Mouse (Mus musculus) adrenal gland, adult (tissue): ENCODE measurements around the gene Ppm1b.

Experiments
- DNase-seq, 2 experiments: peaks; one replicate each; pipeline ENCODE4 v3.0.0; 2022 to 2023; ENCODE audit warnings: low spot score in 1 of 2; ENCODE audit not compliant: inconsistent age in 2 of 2

Gene Ppm1b

DNA sequence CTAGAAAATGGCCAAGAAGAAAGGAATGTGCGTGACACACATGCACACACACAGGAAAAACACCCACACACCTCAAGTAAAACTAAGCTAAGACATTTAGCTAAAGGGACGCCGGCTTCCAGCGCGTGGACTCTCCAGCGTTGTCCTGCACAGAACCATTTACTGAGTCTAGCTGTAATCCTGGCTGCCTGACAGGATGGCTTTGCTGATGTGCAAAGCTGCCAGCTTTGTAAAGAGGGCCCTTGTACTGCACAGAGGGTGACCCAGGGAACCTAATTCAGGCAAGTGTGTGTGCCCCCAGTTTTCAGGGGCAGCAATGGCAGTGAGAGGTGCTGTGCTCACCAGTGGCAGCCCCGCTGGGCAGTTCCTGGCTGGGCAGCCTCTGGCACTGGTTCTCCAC is 110.8 kb downstream of the Ppm1b start:
- DNase-seq, result no peak

DNA sequence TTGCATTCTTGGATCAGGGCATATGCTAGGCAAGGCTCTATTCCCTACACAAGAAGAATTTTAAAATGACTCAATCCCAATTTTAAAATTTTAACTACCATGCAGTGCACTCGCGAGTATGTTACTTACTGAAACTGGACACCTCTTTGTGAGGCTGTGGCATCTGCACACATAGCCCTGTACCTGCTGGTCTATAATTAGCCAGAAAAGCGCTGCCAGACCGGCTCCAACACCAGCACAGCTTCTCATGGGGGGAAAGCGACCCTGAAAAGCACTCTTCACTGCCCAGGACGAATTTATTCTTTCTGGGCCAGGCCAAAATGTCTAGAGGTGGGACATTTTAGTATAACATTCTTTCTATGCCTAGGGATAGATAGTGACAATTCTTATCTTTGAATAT is 114.1 kb downstream of the Ppm1b start:
- no peak for DNase-seq

DNA sequence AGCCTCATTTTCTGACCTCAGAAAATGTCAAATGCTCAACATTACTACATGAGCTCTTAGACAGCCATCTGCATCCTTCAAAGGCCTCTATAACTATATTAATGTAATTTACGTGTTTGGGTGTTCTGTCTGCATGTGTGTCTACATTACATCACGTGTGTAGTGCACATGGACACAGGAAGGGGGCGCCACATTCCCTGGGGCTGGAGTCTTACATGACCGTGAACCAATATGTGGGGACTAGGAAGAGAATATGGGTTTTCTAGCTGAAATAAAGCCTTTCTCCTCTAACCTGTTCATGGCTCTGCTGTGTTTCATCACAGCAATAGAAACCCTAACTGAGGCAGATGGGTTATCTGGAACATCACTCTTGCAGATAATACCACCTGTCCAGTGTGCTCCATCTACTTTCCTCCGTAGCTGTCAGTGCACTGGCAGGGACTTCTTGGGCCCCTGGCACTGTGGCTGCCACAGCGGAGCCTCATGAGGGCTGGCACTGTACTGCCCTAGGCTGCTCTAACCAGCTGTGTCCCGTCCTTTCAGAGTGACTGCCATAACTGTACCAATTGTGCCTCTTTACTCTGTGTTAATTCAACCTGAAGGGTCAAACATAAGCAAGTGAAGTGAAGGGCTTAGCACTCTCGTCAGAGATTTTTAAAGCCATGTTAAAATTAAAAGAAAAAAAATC is 114.7 kb downstream of the Ppm1b start:
- DNase-seq, result no peak

DNA sequence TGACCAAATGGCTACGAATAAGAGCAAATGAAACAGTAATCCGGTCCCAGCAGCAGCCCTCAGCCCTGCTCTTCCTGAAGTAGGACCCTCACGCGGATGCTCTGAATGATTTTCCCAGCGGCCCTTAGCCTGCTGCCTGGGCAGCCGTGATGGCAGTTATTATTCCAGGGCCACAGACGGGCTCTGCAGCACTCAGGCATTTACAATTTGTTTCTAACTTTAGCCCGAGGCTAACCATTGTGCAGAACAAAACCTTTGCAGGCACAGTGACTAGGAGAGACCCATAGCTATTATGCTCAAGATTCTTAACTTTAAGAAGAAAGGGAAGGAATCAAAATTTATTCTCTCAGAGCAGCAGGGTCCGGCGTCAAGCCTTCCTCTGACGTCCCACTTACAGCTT is 115.8 kb downstream of the Ppm1b start:
- DNase-seq, result no peak

DNA sequence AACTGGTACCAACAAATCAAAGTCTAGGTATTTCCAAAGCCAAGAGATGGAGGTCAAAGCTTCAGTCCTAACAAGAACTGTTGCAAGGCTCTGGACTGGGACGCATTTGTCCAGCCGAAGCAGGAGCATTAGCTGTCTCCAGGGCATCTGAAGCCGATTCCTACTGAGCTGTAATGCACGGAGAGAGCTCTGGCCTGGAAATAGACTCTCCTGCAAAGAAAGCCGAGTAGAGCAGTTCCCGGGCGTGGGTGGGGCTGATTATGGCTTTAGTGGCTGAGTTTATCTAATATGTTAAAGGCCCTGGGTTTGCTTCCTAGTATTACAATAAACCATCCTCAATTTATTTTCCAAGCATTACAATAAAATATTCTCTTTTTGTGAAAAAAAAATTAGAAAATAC is 116.7 kb downstream of the Ppm1b start:
- no peak for DNase-seq
